Mouse (Mus musculus): ENCODE measurements around the gene Thoc7. TPM values are rescaled to one million over a fixed set of nuclear protein-coding genes. Genes with fewer than 3 reads are reported as not detected.

Gene Thoc7
- polyA plus RNA-seq, 1 experiment, result 13.5 TPM

DNA sequence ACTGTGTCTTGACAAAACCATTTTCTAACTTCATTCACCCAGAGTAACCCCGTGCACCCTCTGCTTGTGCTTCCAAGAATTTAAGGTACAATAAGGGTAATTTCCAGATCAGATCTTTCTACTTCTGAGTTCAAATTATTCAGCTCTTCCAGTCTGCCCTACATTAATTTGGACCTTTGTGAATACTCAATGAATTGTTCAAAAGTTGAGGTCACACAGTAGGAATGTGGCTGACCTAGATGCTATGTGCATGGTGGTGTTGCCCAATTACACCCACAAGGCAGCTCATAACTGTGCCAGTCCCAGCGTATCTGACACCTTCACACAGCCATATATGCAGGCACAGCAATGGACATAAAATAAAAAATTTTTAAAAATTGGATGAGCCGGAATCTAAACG lies 17.0 kb downstream of the Thoc7 start:
- 93% methylated on average over 4 of the region's 4 CpGs for WGBS
- no peaks in the 10 kb centered on the region for H3K4me1 ChIP-seq (ENCODE audit: control insufficient read depth, insufficient read depth, insufficient read length, low read length)
- no peaks in the 10 kb centered on the region for H3K27me3 ChIP-seq (ENCODE audit: control insufficient read depth, insufficient read depth, low read length)
- TF ChIP-seq CTCF (IDR thresholded peaks at IDR 0.05; ENCODE audit: extremely low read depth, insufficient read length, insufficient replicate concordance, low read depth, low read length) (no peak), POLR2A (IDR thresholded peaks at IDR 0.05; ENCODE audit: low read depth, low read length) (no peak)
- peaks cover 22% of the 10 kb centered on the region for H3K36me3 ChIP-seq (ENCODE audit: control insufficient read depth, insufficient read depth, low read length)
- H3K27ac ChIP-seq (ENCODE audit: insufficient read depth, low read depth, low read length), result no peak overlapping the region
- H3K4me3 ChIP-seq (ENCODE audit: low read depth, low read length), result no peak overlapping the region

DNA sequence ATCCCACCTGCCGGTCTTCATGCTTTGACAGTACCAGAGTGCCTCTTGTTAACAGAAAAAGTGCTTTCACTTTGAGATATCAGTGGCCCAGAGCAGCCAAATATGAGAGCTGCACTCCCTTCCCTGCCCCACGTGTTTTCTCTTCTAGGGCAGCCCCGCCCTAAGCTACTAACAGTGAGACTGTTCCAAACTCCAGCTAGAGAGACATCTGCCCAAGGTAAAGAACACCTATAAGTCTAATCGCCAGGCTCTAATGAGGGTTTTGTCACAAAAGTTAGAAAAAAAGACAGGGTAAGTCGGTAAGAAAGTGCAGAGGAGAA lies 27.6 kb downstream of the Thoc7 start:
- no peaks in the 10 kb centered on the region for H3K27me3 ChIP-seq (ENCODE audit: control insufficient read depth, insufficient read depth, low read length)
- peak overlapping the region; percentile 49; the same call in 1 of the 2 replicates for H3K4me3 ChIP-seq (ENCODE audit: low read depth, low read length)
- WGBS, result 24% methylated on average over 5 of the region's 5 CpGs
- H3K36me3 ChIP-seq (ENCODE audit: control insufficient read depth, insufficient read depth, low read length), result no peaks in the 10 kb centered on the region
- peaks cover 4% of the 10 kb centered on the region; the same call in 1 of the 2 replicates for H3K4me1 ChIP-seq (ENCODE audit: control insufficient read depth, insufficient read depth, insufficient read length, low read length)
- H3K27ac ChIP-seq (ENCODE audit: insufficient read depth, low read depth, low read length), result no peak overlapping the region
- TF ChIP-seq CTCF (IDR thresholded peaks at IDR 0.05; ENCODE audit: extremely low read depth, insufficient read length, insufficient replicate concordance, low read depth, low read length) (no peak), POLR2A (IDR thresholded peaks at IDR 0.05; ENCODE audit: low read depth, low read length) (no peak)

DNA sequence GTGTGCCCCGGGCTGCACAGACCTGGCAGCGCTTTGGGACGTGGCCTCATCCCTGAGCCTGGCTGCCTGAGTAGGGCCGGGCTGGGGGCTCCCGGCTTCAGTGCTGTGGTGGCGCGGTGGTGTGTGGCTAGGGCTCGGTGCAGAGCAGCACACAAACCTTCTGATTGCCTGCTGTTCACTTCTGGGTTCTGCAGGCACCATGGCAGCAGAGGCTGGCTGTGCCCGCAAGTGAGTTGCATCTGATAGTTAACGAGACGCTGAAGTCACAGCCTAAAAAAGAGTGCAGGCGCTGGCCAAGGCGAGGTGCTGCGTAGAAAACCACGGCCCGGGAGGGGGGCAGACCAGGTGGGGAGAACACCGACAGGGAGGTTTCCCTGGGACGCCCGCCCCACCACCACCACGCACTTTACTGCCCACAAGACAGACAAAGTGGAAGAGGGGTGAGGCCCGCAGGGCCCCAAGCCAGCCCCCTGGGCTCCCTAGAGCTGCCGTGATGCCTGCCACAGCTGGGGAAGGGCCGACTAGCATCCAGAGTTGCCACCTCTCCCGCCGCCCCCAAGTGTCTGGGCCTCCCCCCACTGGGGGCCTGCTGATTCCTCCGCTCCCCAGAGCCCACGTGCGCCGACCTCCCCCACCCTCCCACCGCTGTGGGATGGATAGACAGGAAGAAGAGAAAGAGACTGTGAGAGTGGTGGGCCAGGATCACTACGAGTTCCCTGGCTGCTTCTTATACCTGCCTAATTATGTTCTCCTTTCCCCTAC lies 28.2 kb downstream of the Thoc7 start:
- WGBS, result 47% methylated on average over 31 of the region's 31 CpGs
- Histone ChIP-seq H3K27ac (ENCODE audit: insufficient read depth, low read depth, low read length) (no peak overlapping the region), H3K4me1 (ENCODE audit: control insufficient read depth, insufficient read depth, insufficient read length, low read length) (peaks cover 4% of the 10 kb centered on the region; the same call in 1 of the 2 replicates), H3K27me3 (ENCODE audit: control insufficient read depth, insufficient read depth, low read length) (no peaks in the 10 kb centered on the region), H3K36me3 (ENCODE audit: control insufficient read depth, insufficient read depth, low read length) (no peaks in the 10 kb centered on the region), H3K4me3 (ENCODE audit: low read depth, low read length) (peak overlapping the region; percentile 49)
- TF ChIP-seq POLR2A (IDR thresholded peaks at IDR 0.05; ENCODE audit: low read depth, low read length) (no peak), CTCF (IDR thresholded peaks at IDR 0.05; ENCODE audit: extremely low read depth, insufficient read length, insufficient replicate concordance, low read depth, low read length) (no peak)

DNA sequence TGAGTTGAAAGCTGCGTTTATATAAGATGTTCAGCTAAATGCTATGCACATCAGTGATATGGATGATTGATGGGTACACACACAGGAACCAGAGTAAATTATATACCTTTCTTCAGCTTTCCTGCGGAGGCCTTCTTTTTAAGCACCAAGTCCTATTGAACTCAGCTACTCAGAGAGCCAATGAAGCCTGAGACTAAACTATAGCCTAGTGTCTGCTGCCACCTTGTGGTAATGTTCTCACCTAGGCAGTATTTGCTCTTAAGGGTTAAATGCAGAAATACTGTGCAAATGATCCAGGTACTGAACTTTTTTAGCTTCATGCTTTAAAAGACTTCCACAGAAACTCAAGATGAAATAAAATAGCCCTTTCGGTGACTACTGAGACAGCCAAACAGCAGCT lies 44.0 kb downstream of the Thoc7 start:
- Histone ChIP-seq H3K36me3 (ENCODE audit: control insufficient read depth, insufficient read depth, low read length) (no peaks in the 10 kb centered on the region), H3K4me1 (ENCODE audit: control insufficient read depth, insufficient read depth, insufficient read length, low read length) (no peaks in the 10 kb centered on the region), H3K27ac (ENCODE audit: insufficient read depth, low read depth, low read length) (no peak overlapping the region), H3K27me3 (ENCODE audit: control insufficient read depth, insufficient read depth, low read length) (no peaks in the 10 kb centered on the region), H3K4me3 (ENCODE audit: low read depth, low read length) (no peak overlapping the region)
- TF ChIP-seq POLR2A (IDR thresholded peaks at IDR 0.05; ENCODE audit: low read depth, low read length) (no peak), CTCF (IDR thresholded peaks at IDR 0.05; ENCODE audit: extremely low read depth, insufficient read length, insufficient replicate concordance, low read depth, low read length) (peak; percentile 33; the same call in 1 of the 2 replicates)
- WGBS, result 32% methylated on average over 3 of the region's 3 CpGs

DNA sequence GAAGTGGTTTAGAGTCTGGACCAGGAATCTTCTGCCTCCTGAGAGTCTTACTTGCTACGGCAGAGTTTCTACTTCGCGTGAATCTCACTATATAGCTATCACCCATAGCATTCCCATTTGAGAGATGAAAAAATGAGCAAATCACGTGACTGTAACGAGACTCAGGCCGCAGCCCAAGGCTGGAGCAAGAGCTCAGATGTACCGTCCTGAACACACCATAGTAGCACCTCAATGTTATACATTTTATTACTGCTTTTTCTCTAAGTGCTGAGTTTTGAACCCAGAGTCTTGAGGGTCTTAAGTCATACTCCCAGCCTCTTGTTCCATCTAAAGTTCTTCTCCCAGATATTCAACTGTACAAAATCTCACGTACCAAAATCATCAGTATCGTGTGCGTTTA lies 44.4 kb downstream of the Thoc7 start:
- Histone ChIP-seq H3K27ac (ENCODE audit: insufficient read depth, low read depth, low read length) (no peak overlapping the region), H3K27me3 (ENCODE audit: control insufficient read depth, insufficient read depth, low read length) (no peaks in the 10 kb centered on the region), H3K4me3 (ENCODE audit: low read depth, low read length) (no peak overlapping the region), H3K4me1 (ENCODE audit: control insufficient read depth, insufficient read depth, insufficient read length, low read length) (no peaks in the 10 kb centered on the region), H3K36me3 (ENCODE audit: control insufficient read depth, insufficient read depth, low read length) (no peaks in the 10 kb centered on the region)
- TF ChIP-seq CTCF (IDR thresholded peaks at IDR 0.05; ENCODE audit: extremely low read depth, insufficient read length, insufficient replicate concordance, low read depth, low read length) (no peak), POLR2A (IDR thresholded peaks at IDR 0.05; ENCODE audit: low read depth, low read length) (no peak)
- 86% methylated on average over 10 of the region's 10 CpGs for WGBS

DNA sequence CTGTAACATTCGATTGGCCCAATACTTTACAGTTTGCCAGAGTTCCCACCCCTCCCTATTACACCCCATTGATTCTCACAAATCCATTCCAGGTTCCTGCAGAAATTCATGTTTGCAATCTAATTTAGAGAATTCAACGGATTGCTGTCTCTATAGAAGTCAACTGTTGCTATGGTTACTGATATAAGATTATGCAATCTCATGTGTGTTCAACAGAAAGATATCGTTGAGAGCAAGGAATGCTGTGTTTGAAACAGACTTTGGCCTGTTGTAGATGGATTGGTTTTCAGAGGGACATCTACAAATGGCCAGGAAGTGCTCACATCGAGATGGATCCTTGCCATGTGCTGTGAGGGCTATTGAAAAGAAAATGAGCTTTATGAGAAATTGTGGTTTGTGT lies 46.4 kb downstream of the Thoc7 start:
- 26% methylated on average over 4 of the region's 4 CpGs for WGBS
- H3K4me1 ChIP-seq (ENCODE audit: control insufficient read depth, insufficient read depth, insufficient read length, low read length), result no peaks in the 10 kb centered on the region
- TF ChIP-seq CTCF (IDR thresholded peaks at IDR 0.05; ENCODE audit: extremely low read depth, insufficient read length, insufficient replicate concordance, low read depth, low read length), result no peak
- TF ChIP-seq POLR2A (IDR thresholded peaks at IDR 0.05; ENCODE audit: low read depth, low read length), result no peak
- H3K27ac ChIP-seq (ENCODE audit: insufficient read depth, low read depth, low read length), result no peak overlapping the region
- no peaks in the 10 kb centered on the region for H3K27me3 ChIP-seq (ENCODE audit: control insufficient read depth, insufficient read depth, low read length)
- no peaks in the 10 kb centered on the region for H3K36me3 ChIP-seq (ENCODE audit: control insufficient read depth, insufficient read depth, low read length)
- H3K4me3 ChIP-seq (ENCODE audit: low read depth, low read length), result no peak overlapping the region

DNA sequence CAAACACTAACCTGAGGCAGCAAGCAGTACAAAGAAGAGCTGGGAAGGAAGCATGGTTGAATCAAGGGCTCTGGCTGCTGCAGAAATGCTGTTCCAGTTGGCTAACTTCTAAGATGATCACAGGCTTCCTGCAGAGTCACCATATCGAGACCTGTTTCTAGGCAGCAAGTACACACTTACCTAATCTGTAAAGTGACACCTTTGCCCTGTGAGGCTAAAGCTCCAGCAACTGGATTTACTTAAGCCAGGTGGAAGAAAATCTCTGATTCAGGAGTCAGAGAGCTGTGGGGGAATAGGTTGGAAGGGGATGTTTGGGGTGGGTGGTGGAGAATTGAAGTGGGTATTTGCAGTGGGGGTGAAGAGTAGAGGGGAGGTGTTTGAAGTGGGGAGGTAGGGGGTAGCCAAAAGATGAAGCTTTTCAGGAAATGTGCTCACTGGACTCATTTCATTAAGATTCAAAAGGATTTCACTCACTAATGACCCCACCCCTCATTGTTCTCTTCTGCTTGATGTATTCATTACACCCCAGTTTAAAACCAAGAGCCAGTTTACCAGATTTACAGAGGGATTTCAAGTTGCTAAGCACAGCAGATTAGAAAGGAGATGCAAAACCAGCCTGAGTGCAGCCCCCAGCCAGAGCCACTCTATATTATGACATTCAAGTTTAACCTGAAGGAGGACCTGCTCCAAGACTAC lies 47.1 kb downstream of the Thoc7 start, which contains the start of gene Gm281:
Gm281 (minus strand) TSS at position 92 of the 696 bp plus-strand sequence.
- Histone ChIP-seq H3K27ac (ENCODE audit: insufficient read depth, low read depth, low read length) (no peak within 1 kb of the TSS), H3K4me1 (ENCODE audit: control insufficient read depth, insufficient read depth, insufficient read length, low read length) (no peaks in the 10 kb centered on the region), H3K27me3 (ENCODE audit: control insufficient read depth, insufficient read depth, low read length) (no peaks in the 10 kb centered on the region), H3K36me3 (ENCODE audit: control insufficient read depth, insufficient read depth, low read length) (no peaks in the 10 kb centered on the region), H3K4me3 (ENCODE audit: low read depth, low read length) (no peak within 1 kb of the TSS)
- TF ChIP-seq POLR2A (IDR thresholded peaks at IDR 0.05; ENCODE audit: low read depth, low read length), result no peak
- TF ChIP-seq CTCF (IDR thresholded peaks at IDR 0.05; ENCODE audit: extremely low read depth, insufficient read length, insufficient replicate concordance, low read depth, low read length), result no peak
- WGBS, result 20% methylated on average over 1 of the region's 1 CpGs
